Mouse (Mus musculus) heart, adult 11 months (tissue): ENCODE results near the gene Skiv2l.
A peak's percentile ranks its signal among the peaks of the same experiment; 100 is the strongest.
"Not testable (repeated sequence)": the region's sequence is repeated elsewhere in the genome, so short reads cannot be mapped to it uniquely, and the experiment has no call there.

Experiments
- DNase-seq: peaks from one replicate; pipeline ENCODE4 v3.0.0; 2022

The Skiv2l gene

DNA sequence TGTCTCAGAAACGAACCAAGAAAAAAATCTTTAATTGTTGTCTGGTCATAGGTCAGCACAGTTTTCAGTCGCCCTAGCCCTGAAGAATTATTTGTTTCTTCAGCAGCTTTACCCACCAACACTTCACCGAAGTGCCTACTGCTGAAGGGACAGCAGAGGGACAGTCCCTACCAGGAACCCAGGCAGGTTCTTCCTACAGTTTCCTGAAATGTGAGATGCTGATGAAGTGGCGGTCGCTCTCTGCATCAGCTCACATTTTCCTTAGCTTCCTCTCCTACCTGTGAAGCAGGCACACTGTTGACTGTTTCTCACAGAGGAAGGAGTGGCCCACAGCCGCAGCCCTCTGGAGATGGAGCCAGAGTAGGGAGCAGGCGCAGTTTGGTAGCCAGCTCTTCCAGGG lies 16.0 kb upstream of the Skiv2l start:
- DNase-seq: no peak

DNA sequence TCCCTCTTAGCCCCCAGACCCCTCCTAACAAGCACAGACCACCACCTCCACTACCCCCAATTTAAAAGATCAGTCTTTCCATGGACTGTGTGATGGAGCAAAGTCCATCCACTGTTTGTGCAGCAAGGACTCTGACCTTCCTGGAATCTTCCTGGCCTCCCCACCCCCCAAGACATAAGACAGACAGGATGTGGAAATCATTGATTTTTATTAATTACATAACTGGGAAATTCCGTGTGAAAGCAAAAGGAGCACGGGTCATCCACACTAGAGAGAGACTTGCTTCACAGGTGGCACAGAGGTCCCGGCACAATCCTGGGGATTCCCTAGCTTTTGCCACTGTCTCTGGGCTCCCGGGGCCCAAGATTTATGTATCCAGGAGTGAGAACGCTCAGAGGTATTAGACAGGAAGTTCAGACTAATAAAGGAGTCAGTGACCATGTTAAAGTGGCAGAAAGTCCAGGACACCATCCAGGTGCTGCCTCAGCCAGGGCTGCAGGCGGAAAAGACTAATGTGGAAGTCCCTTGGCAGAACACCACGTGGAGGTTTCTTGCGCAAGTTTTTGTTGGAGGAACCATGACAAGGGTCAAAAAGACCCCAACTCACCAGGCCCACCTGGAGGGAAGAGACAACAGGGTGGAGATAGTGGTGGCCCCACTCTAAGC lies 12.5 kb upstream of the Skiv2l start, which contains the start of gene Cfb:
Gene Cfb (minus strand): TSS at position 103 of the 666 bp plus-strand sequence.
- DNase-seq: peak; percentile 86

DNA sequence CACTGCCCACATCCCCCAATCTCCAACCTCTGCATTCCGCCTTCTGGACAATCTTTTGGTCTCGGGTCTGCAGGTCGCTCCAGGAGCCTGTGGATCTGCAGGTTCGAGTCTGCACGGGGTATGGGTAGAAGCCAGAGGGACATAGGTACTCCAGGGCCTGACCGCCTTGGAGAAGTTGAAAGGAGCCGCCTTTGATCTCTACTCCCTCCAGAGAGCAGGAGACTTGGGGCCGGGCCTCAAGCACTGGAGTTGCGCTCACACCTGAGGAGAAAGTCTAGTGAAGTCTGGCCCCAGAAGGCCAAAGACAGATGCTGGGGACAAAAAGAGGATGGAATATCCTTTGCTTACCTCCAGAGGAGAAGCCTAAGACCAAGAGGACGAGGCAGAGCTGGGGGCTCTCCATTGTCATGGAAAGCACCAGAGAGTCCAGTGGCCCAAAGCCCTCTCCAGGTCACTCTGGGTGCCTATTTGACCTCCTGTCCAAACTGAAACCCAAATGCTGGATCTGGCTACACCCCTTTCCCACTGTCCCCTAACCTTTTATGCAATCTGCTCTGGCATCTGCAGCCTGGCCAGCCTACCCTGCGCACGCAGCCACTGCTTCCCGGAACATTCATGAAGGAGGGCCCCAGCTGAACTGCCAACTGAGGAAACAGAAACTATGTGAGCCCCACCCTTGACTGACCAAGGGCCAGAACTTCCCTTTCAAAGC lies 11.8 kb upstream of the Skiv2l start:
- peak; percentile 97 for DNase-seq

DNA sequence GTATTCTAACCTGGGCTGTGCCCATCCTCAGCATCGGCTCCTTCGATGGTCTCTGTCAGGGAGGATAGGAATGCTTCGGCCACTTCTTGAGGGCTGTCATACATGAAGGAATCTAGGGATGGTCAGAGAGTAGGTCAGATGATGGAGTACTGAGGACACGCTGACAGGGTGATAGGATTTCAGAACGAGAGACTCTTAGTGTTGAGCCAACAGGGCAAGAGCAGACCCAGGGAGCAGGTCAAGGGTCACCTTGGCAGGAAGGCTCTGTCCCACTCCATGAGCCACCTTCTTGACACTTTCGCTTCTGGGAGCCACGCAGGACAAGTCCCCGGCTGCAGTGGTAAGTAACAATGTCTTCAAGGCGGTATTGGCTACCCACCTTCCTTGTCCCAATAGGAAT lies 10.5 kb upstream of the Skiv2l start:
- peak; percentile 83 for DNase-seq

DNA sequence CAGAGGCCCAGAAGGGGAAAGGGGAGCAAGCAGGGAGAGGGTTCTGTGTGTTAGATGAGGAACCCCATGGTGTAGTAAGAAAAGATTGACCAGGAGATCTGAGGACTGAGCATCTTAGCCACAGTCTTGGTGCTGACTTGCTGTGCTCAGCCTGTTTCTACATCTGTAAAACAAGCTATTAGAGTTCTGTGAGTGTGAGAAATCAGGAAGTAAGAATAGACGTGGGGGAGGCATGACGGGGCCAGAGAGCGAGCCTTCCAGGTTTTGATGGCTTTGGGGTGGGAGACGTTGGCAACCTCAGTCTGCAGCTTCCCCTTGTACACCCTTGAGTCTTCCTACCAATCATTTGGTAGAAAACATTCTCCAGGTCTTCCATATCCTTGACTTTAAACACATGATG lies 8.7 kb upstream of the Skiv2l start:
- no peak for DNase-seq

DNA sequence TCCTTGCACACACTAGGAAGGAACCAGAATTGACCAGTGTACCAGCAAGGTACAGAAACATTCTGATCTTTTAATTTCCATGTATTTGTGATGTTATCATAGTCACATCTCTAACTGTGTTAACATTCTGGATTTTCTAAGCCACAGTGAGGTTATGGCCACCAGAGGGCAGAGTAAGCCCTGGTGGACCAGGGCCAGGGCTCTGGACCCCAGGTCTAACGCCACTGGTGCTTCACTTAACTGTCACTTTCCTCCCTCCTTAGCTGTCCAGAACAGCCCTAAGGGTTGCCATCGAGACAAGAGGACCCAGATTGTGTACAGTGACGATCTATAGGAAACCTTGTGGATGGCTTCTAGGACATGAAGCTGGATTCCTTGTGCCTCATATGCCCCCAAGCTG lies 5.8 kb upstream of the Skiv2l start:
- peak; percentile 87 for DNase-seq

DNA sequence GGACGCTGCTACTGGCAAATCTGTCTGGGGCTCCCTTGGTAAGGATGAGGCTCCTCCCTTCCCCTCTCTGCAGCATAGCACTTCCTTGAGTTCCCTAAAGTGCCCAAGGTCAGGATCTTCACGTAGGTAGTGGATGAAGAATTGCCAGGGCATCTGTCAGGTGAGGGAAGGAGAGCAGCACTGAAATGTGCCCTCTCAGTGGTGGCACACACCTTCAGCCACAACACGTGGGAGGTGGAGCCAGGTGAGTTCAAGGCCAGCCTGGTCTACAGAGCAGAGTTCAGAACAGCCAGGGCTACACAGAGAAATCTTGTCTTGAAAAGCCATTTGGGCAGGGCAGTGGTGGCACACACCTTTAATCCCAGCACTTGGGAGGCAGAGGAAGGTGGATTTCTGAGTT lies 4.8 kb upstream of the Skiv2l start:
- peak; percentile 85 for DNase-seq

DNA sequence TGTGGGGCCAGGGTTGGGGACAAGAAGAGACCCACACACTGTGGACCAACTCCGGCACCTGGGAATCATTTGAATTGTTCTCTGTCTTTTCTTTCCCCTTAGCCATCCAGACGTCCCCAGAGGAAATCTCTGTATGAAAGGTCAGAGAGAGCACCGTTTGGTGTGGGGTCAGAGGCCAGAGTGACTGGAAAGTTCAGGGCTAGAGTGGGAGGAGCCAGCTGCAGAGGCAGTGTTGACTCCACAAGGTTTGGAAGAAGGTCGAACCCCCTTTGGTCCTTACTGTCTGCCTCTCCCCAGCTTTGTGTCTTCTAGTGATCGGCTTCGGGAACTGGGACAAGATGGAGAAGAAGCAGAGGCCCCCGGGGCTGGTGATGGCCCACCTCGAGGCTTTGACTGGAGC lies 3.5 kb upstream of the Skiv2l start:
- DNase-seq: no peak

DNA sequence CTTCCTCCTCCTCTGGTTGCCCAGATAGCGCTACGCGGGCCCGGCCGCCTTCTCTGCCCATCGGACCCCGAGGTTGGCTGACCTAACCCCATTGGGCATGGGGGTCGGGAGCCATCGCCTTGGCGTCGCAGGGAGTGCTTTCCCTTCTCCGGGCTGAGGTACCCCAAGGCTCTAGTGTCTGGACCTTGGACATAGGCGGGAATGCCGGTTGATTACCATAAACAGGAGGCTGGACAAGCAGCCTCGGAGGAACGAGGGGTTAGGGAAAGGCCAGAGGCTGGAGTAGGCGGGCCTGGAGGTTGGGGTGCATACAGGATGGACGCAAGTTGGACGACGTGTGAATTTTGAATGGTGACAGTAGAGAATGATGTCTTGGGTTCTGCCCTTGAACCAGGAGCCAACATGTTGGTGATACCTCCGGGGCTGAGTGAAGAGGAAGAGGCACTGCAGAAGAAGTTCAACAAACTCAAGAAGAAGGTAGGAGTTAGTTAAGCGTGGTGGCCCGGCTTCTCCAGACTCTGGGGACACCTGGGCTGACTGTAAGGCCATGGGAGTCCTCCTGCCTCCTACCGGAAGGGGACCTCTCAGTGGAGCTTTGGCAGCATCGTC lies 611 bp upstream of the Skiv2l start:
- DNase-seq: no peak

DNA sequence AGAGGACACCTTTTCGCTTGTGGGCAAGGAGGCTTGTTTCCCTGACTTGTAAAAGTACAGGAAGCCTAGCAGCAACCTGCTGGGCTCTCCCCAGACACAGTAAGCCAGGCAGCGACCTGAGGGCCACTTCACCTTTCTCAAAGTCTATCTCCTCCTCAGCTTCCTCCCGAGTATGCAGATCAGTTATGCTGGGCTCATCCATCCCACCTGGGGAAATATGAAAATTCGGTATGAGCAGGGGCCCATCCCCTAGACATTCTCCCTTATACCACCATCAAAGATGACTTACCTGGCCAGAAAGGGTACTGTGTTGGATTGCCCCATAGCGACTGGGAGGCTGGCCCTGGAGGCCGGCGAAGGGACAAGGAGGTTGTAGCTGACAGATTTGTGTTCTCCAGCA lies 2.4 kb downstream of the Skiv2l start:
- peak; percentile 90 for DNase-seq

DNA sequence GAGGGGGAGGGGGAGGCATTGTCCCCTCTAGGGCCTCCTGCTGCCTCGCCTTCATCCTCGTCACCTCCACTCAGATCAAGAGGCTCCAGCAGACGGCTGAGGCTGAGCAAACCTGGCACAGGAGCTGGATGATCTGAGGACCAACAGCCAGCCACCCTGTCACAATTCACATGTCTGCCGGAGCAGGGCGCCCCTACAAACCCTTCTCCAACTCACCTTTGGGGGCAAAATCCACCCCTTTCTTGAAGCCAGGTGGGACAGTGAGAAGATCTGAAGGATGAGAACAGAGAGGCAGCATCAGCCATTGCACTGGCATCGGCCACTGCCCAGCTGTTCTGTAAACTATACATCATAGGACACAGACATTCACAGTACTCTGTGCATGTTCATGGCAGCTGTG lies 2.8 kb downstream of the Skiv2l start:
- DNase-seq: peak; percentile 91

DNA sequence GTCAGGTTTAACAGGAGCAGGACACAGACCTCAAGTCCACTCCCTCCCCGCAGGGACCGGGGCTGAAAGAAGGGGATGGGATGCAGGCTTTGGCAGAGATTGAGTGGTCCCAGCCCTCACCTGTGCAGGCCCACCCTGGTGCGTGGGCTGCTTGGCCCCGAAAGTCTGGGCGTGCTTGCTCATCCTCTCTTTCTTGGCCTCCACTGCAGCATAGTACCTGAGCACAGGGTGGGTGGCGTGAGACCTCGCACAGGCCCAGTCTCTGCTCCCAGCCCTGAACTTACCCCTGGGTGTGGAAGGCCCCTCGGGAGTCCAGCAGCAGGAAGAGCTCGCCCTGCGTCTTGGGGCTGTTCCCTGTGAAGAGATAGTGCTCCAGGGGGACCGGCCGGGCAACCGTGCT lies 5.1 kb downstream of the Skiv2l start:
- peak; percentile 91 for DNase-seq

DNA sequence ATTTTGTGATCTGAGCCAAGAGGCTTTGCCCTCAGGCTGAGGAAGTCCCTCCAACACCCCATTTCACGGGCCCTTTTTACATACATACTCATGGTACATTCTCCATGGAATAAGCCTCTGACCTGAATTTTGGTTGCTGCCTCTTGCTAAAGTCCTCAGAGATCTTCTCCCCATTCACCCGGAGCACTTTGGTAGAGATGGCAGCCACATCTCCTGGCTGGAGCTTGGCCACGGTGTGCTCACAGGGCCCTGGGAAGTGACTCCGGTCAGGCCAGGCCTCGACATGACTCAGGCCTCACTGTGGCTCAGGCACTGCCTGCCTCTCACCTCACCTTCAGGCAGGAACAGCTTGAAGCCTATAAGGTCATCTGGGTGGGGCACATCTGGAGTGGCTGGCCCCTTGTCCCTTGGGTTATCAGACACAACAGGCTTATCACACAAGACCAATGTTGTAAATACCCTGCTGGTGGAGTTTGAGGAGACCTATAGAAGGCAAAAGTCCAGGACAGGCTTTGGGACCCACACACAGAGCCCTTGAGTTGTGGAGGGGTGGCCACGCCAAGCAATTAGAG lies 9.2 kb downstream of the Skiv2l start:
- no peak for DNase-seq

DNA sequence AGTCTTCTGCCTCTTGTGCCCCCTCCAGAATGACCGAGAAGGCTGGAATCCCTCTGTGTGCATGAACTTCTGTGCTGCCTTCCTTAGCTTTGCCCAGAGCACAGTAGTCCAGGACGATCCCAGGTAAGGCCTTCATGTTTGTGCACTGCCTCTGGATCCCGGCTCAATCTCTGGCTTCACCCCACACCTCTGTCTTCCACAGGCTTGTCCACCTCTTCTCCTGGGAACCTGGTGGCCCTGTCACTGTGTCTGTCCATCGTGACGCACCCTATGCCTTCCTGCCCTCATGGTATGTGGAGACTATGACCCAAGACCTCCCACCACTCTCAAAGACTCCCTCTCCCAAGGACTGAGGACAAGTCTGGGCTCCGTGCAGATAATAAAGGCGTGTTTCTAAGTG lies 11.2 kb downstream of the Skiv2l start:
- DNase-seq: peak; percentile 91

DNA sequence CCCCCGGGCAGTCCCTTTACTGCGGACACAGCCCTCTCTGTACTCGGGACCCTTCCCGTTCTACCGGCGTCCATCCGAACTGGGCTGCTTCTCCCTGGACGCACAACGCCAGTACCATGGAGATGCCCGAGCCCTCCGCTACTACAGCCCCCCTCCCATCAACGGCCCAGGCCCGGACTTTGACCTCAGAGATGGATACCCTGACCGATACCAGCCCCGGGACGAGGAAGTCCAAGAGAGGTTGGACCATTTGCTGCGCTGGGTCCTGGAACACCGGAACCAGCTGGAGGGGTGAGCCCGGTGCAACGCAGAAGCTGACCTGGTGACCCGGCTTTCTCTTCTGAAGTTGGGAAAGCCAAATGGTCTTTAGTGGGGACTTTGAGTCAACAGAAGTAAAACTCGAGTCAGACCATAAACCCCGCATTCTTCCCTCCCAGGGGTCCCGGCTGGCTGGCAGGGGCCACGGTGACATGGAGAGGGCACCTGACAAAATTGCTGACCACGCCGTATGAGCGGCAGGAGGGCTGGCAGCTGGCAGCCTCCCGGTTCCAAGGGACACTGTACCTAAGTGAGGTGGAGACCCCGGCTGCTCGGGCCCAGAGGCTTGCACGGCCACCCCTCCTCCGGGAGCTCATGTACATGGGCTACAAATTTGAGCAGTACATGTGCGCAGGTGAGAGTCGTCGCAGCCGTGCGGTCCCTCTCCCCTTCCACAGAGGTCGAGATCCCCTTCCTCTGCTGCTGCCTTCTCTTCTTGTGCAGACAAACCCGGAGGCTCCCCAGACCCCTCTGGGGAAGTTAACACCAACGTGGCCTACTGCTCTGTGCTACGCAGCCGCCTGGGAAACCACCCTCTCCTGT lies 12.3 kb downstream of the Skiv2l start:
- peak; percentile 94 for DNase-seq

DNA sequence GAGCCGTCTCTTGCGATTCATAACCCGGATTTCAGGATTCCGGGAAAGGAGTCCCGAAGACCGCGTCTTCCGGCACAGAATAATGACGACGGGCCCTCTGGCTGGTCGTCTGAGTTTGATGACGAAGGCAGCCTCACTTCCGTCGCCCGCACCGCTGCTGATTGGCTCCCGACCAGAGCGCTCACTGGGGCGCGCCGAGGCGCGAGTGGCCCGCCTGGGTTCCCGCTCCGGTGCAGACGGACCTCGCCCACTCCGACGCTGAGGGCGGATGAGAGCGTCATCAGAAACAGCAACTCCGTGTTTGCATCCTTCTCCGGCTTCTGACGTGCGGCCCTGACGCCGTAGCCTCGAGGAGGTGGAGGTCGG lies 13.2 kb downstream of the Skiv2l start, which contains the start of the genes Stk19 and Dxo:
Gene Stk19 (minus strand): TSS at position 90 of the 366 bp plus-strand sequence.
Gene Dxo (plus strand): TSS at position 164 of the 366 bp plus-strand sequence.
- peak; percentile 100 for DNase-seq

DNA sequence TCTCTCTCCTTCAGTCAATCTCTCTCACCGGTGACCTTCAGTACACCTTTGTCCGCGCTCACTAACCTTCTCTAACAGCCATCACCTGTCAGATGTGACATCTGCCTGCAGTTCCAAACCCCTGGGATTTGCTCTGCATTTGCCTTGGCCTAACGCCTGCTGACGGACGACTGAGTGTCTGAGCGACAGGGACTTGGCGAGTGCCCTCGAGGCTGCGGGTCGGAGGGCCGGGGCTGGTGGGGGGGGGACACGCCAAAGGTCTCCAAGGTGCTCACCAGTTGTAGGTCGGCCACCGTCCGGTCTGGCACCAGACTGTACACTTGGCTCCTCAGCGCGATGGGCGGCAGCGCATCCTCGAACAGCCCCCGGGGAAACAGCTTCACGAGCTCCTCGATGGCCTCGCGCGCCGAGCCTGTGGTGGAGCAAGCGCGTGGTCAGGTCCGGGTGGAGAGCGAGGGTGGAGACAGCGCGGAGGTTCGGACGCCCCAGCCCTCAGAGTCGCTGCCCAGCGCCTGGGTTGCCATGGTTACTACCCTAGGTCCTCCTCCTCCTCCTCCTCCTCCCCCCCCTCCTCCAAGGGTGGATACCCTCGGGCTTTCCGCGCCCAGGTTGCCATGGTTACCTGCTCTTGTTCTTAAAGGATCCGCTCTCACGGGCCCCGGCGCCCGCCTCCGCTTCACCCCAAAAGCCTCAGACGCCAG lies 13.7 kb downstream of the Skiv2l start:
- DNase-seq: no peak

DNA sequence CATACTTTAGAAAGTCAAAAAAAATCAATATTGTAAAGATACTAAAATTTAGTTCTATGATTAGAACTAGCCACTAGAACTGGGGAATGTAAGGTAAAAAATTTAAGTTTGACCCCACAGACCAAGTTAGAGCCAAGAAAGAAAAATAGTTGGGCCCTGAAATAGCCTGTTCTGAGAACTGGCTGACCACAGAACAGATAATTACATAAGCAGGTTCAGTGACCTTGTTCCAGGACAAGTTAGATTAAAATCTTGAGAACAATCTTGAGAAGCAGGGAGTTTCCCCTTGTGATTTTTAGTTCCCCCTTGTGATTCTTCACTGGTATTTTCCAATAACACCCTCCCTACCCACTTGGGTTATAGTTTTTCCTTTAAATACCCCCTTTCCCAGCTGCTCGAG lies 19.2 kb downstream of the Skiv2l start:
- not testable (repeated sequence) for DNase-seq

DNA sequence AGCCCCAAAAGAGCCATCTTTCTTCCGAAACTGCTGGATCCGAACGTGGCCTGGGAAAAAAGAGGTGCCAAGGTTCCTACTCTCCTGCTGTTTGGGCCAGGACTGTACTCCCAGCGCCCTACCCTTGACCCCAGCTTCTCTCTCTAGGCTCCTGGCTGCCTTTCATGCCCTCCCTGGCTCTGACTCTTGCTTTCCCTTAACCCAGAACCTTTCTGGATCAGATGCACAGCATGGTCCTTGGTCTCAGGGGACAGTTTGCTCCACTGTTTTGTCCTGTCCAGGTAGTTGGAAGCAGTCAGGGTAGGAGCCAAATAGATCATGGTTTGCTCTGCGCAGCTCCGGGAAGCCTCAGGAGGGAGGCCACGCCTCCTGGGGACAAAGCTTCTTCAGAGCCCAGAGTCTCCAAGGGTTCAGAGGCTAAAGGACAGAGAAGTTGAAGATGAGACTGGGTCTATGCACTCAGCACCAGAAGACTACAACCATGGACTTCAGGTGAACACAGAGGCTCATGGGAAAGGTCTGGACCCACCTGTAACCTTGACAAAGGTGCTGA lies 35.1 kb downstream of the Skiv2l start:
- DNase-seq: no peak

DNA sequence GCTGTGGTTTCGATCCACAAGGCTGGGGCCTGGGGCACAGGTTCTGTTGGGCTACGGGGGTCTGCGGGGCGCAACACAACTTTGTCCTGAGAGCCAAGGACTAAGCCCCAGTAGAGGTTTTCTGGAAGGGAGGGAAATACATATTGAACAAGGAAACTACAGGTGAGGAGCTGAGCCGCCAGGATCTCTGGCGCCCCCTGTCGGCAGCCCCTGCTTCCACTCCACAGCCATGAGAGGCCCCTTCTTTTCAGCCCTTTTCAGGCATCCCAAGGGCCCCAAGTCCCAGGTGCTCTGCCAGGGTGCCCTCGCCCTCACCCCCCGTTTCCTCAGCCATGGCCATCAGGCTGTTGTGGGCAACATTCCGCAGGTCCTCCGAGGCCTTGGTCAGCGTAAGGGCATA lies 36.3 kb downstream of the Skiv2l start:
- peak; percentile 85 for DNase-seq

DNA sequence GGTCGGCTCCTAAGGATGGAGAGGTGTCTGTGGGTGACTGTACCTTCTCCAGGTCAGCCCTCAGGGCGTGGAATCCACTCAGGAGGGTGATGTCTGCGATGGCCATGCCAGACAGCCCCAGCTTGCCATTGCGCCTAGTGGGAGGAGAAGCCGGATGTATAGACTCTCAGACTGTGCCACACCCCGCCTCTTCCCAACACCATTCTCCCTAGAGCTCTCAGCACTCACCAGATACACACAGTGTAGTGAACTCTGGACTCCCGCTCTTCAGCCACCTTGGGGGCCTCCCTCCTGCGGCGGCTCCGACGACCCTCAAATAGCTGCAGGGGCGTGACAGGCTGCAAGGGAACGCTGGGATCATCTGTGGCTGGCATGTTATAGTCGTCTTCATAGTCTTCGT lies 38.7 kb downstream of the Skiv2l start:
- DNase-seq: no peak

DNA sequence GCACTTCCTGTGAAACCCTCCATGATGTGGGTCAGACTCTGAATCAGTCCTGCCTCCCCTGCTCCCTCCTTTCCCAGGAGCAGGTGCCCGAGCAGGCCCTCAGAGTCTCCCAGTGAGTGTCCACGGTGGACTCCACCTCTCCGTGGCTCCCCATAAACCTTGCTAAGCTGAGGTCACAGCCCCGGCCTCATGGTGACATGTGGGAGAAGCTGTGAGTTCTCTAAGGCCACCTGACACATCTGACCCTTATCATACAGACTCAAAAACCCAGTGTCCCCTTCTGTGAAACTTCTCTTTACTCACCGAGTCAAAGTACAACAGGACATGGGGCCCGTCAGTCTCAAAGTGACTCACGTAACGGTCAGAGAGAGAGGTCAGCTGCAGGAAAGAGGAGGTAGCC lies 39.2 kb downstream of the Skiv2l start:
- not testable (repeated sequence) for DNase-seq
